Mouse (Mus musculus) embryo, embryonic 11 days (tissue): ENCODE measurements around the gene Sh3glb2.

Source experiments
- DNase-seq: peaks from one replicate; pipeline ENCODE4 v3.0.0-alpha.2; 2015

Sh3glb2 gene

DNA sequence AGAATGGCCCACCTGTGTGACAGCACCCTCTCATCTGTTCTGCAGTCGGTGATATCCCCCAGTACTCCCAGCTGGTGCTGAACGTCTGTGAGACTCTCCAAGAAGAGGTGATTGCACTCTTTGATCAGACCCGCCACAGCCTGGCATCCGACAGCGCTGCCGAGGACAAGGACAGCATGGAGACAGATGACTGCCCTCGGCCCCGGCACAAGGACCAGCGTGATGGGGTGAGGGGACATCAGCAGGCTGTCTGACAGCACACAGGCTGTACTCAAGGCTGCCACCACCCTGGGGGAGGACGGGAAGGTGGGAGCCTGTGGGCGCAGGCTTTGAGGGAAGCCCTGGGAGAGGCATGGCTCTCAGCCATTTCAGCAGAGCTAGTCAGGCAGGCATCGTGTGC is 22.0 kb downstream of the Sh3glb2 start:
- DNase-seq = no peak

DNA sequence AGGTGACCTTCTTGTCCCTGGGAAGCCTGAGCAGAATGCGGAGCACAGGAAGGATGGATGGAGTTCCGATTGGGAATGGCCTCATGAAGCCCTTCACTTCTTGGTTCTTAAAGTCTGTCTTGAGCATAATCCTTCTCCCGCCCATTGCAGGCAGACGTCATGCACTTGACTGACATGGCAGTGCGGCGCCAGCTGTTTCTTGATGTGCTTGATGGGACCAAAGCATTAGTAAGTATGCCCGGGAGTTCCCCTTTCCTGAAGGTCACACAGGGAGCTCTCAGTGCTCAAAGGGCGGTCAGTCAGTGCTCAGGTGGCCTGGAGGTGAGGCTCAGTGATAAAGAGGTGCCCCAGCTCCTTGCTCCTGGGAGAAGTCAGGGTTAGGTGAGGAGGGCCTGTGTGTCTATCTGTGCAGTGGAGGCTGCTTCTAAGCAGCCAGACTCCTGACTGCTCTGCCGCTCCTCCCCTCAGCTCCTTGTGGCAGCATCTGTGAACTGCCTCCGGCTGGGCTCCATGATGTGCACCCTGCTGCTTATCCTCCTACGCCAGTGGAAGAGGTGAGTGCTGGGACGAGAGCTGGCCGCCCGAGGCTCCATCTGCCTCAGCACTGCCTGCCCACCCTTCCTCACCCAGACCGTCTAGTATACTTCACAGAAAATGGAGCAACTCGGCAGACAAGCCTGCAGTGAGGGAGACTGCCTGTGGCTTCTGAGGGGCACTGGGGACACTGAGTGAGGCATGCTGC is 22.8 kb downstream of the Sh3glb2 start:
- no peak for DNase-seq

GRCm38 (mm10) chr2:30335324-30335723 is 23.8 kb downstream of the Sh3glb2 start:
- no peak for DNase-seq

- no peak for DNase-seq
These were observed 30.3 kb downstream of the Sh3glb2 start for GRCm38 (mm10) chr2:30328791-30329190.

- DNase-seq = no peak
These were observed 31.9 kb downstream of the Sh3glb2 start for GRCm38 (mm10) chr2:30327276-30327675.

GRCm38 (mm10) chr2:30325296-30325695 is 33.8 kb downstream of the Sh3glb2 start:
- no peak for DNase-seq

DNA sequence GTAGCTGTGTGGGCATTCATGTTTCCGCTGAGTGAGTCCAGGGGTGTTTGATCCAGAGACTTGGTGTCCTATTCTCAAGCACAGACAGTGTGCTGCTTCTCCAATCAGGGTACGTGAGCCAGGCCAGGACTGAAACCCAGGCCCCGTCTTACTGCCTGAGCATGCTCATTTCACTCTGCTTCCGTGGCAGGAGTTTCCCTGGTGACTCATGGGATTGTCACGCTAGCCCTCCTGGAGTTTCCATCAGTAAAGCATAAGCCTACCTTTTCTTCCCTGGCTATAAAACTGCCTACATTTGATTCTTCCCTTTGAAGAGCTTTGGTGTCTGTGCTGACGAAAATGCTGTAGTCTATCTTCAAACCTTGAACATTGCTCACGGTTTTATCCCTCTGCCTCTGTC is 36.0 kb downstream of the Sh3glb2 start:
- no peak for DNase-seq

DNA sequence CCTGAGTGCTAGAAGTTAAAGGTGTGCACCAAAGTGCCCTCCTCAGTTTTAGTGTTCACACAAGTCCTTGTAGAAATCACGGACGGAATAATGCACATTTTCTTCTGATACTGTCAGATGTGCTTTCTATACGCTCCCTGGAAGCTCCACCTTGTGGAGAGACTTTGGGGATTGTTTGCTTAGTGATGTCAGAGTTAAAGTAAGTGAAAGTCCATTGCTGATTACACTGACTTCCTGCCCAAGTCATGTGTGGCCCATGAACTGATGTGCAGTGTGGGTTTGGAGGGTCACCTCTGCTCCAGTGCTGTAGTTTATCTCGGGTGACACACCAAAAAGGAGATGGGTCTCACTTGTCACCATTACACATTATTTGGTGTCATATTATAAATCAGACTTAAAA is 39.9 kb downstream of the Sh3glb2 start:
- DNase-seq = no peak

GRCm38 (mm10) chr2:30316955-30317354 is 42.2 kb downstream of the Sh3glb2 start:
- DNase-seq = no peak

DNA sequence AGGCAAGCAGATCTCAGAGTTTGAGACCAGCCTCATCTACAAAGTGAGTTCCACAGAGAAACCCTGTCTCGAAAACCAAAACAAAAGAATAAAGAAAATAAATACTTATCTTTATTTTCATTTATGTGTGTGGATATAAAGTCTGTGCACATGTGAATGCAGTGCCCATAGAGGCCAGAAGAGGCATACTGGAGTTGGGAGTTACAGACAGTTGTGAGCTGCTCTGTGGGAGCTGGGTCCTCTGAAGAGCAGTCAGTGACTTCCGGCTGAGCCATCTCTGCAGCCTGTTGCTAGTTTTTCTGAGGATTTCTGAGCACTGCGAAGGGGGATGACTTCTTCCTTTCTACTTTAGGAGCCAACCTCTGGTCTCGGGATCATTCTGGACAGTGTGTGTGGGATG is 43.0 kb downstream of the Sh3glb2 start:
- DNase-seq = peak; percentile 2

DNA sequence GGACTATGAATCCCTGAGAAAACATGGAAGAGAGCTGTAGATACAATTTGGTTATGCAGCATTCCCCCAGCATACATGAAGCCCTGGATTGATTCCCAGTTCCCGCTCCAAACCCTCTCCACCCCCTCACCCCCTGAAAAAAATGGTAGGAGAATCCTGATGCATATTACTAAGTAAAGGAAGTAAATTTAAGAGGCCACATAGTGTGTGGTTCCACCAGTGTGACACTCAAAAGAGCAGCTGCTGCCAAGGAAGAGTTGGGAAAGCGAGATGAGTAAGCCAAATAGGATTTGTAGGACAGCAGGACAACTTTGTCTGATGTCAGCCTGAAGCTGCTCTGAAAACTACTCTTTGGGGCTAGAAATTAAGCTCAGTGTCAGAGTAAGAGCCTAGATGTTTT is 47.7 kb downstream of the Sh3glb2 start:
- no peak for DNase-seq

- no peak for DNase-seq
These were observed 49.8 kb downstream of the Sh3glb2 start for GRCm38 (mm10) chr2:30309351-30309750.

DNA sequence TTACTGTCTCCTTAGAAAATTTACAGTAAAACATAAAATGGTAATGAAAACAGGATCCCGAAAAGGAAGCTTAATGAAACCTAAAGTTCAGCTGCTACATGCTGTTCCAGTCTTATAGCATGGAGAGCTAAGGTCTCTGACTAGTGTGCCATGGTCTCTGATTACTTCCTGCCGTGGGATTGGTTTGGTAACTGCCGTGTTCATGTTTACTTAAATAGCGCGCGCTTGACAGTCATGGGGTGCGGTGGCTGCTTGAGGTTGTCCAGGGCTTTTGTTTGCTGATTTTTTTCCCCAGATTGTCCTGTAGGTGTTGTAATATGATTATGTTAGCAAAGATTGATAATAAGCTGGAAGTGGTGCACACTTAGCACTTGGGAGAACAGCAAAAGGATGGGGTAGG is 53.0 kb downstream of the Sh3glb2 start:
- no peak for DNase-seq

- DNase-seq = no peak
These were observed 59.2 kb downstream of the Sh3glb2 start for GRCm38 (mm10) chr2:30299966-30300365.

DNA sequence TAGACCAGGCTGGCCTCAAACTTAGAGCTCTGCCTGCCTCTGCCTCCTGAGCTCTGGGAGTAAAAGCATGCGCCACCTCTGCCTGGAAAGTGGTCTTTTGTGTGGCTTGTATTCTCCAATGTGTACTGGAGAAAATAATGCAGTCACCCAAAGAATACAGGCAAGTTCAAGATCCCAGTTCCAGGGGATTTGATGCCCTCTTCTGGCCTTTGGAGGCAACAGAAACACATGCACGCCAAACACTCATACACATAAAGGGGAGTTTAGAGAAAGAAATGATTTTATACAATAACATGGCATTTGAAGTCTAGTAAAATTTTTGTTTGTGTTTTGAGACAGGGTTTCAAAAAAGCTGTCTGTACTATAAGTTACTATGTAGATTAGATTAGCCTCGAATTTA is 59.6 kb downstream of the Sh3glb2 start:
- peak; percentile 10 for DNase-seq
